Mouse (Mus musculus) MEL (cell line): ENCODE results near the gene Dvl2. TPM values are rescaled to one million over a fixed set of nuclear protein-coding genes. Genes with fewer than 3 reads are reported as not detected.

Experiments
- DNase-seq: peaks from one replicate; pipeline ENCODE4 v3.0.0; 2011; ENCODE audit warnings: low read depth, low spot score
- H3K27ac ChIP-seq: 2 replicates; pipeline ENCODE4 v1.5.1; 2012; ENCODE audit warnings: low read depth, mild to moderate bottlenecking, control low read depth, low read length, moderate library complexity; ENCODE audit not compliant: control insufficient read depth
- H3K27me3 ChIP-seq, 2 experiments: fragments of 150-350 bp in 1 of 2; sonication (generic) in 1 of 2; 2 replicates each; pipeline ENCODE4 v1.6.1; 2012; ENCODE audit warnings: low read length in 2 of 2, mild to moderate bottlenecking in 2 of 2, improper control_type of control experiment in 1 of 2, moderate library complexity in 1 of 2; ENCODE audit not compliant: insufficient read depth in 2 of 2, control insufficient read depth in 1 of 2
- H3K36me3 ChIP-seq, 2 experiments: 2 replicates each; pipeline ENCODE4 v1.6.1; 2012 to 2014; ENCODE audit warnings: low read length in 2 of 2, improper control_type of control experiment in 1 of 2, inconsistent platforms in 1 of 2, mild to moderate bottlenecking in 1 of 2; ENCODE audit not compliant: insufficient read depth in 2 of 2, control insufficient read depth in 1 of 2
- H3K4me1 ChIP-seq, 2 experiments: fragments of 150-350 bp in 1 of 2; sonication (generic) in 1 of 2; 2 replicates each; pipeline ENCODE4 v1.6.1; 2012; ENCODE audit warnings: low read length in 2 of 2, improper control_type of control experiment in 1 of 2, mild to moderate bottlenecking in 1 of 2; ENCODE audit not compliant: insufficient read depth in 2 of 2, control insufficient read depth in 1 of 2
- H3K4me3 ChIP-seq, 2 experiments: fragments of 150-350 bp in 1 of 2; sonication (generic) in 1 of 2; 2 replicates each; pipeline ENCODE4 v1.5.1; 2012; ENCODE audit warnings: low read depth in 2 of 2, low read length in 2 of 2, mild to moderate bottlenecking in 2 of 2, moderate library complexity in 2 of 2, control low read depth in 1 of 2, improper control_type of control experiment in 1 of 2; ENCODE audit not compliant: control insufficient read depth in 1 of 2, insufficient read depth in 1 of 2
- H3K79me2 ChIP-seq: 2 replicates; pipeline ENCODE4 v1.6.1; 2012; ENCODE audit warnings: mild to moderate bottlenecking, low read length, moderate library complexity; ENCODE audit not compliant: control insufficient read depth, poor library complexity, insufficient read depth
- H3K9ac ChIP-seq: 2 replicates; pipeline ENCODE4 v1.6.1; 2012; ENCODE audit warnings: low read depth, mild to moderate bottlenecking, control low read depth, low read length, moderate library complexity; ENCODE audit not compliant: control insufficient read depth, poor library complexity, severe bottlenecking
- H3K9me3 ChIP-seq: fragments of 150-350 bp; sonication (generic); replicated peaks from 2 replicates; pipeline ENCODE4 v1.6.1; 2012; ENCODE audit warnings: mild to moderate bottlenecking, low read length, improper control_type of control experiment, moderate library complexity; ENCODE audit not compliant: insufficient read depth
- E2F4 ChIP-seq: IDR thresholded peaks from 2 replicates; pipeline ENCODE4 v1.6.1; 2011; ENCODE audit warnings: low read depth, low read length, improper control_type of control experiment, borderline replicate concordance
- EP300 ChIP-seq, 2 experiments: IDR thresholded peaks; 2 replicates each; pipeline ENCODE4 v1.6.1; 2011; ENCODE audit warnings: improper control_type of control experiment in 2 of 2, low read length in 2 of 2, low read depth in 1 of 2, mild to moderate bottlenecking in 1 of 2
- GABPA ChIP-seq: IDR thresholded peaks from 2 replicates; pipeline ENCODE4 v1.6.1; 2012; ENCODE audit warnings: low read depth, mild to moderate bottlenecking, inconsistent platforms, low read length, improper control_type of control experiment, moderate library complexity
- HCFC1 ChIP-seq: IDR thresholded peaks from 2 replicates; pipeline ENCODE4 v1.6.1; 2012; ENCODE audit warnings: low read depth, mild to moderate bottlenecking, inconsistent platforms, low read length, improper control_type of control experiment, moderate library complexity
- KAT2A ChIP-seq: conservative IDR thresholded peaks from 2 replicates; pipeline ENCODE4 v1.6.1; 2012; ENCODE audit warnings: low read depth, low read length, improper control_type of control experiment, inconsistent platforms
- MAFK ChIP-seq: IDR thresholded peaks from 2 replicates; pipeline ENCODE4 v1.6.1; 2011; ENCODE audit warnings: low read depth, mild to moderate bottlenecking, low read length, improper control_type of control experiment, borderline replicate concordance
- MAX ChIP-seq: IDR thresholded peaks from 2 replicates; pipeline ENCODE4 v1.6.1; 2011; ENCODE audit warnings: low read length, improper control_type of control experiment
- MAZ ChIP-seq: IDR thresholded peaks from 2 replicates; pipeline ENCODE4 v1.6.1; 2012; ENCODE audit warnings: low read depth, mild to moderate bottlenecking, inconsistent platforms, low read length, improper control_type of control experiment
- MEF2A ChIP-seq: IDR thresholded peaks from 2 replicates; pipeline ENCODE4 v1.6.1; 2014; ENCODE audit warnings: low read depth, mild to moderate bottlenecking, inconsistent platforms, low read length, improper control_type of control experiment; ENCODE audit not compliant: poor library complexity, insufficient replicate concordance, severe bottlenecking; ENCODE audit errors: extremely low read depth
- MXI1 ChIP-seq: IDR thresholded peaks from 2 replicates; pipeline ENCODE4 v1.6.1; 2011; ENCODE audit warnings: mild to moderate bottlenecking, low read depth, low read length, improper control_type of control experiment
- MYB ChIP-seq: IDR thresholded peaks from 2 replicates; pipeline ENCODE4 v1.6.1; 2011; ENCODE audit warnings: mild to moderate bottlenecking, low read depth, low read length, improper control_type of control experiment
- MYC ChIP-seq: IDR thresholded peaks from 2 replicates; pipeline ENCODE4 v1.6.1; 2011; ENCODE audit warnings: low read depth, mild to moderate bottlenecking, low read length, improper control_type of control experiment, moderate library complexity
- NELFE ChIP-seq: IDR thresholded peaks from 2 replicates; pipeline ENCODE4 v1.6.1; 2011; ENCODE audit warnings: low read depth, low read length, improper control_type of control experiment
- POLR2A ChIP-seq, 2 experiments: IDR thresholded peaks; 2 replicates each; pipeline ENCODE4 v1.6.1; 2011 to 2012; ENCODE audit warnings: low read length in 2 of 2, mild to moderate bottlenecking in 2 of 2, control low read depth in 1 of 2, improper control_type of control experiment in 1 of 2, low read depth in 1 of 2, moderate library complexity in 1 of 2; ENCODE audit not compliant: control insufficient read depth in 1 of 2, insufficient read depth in 1 of 2, poor library complexity in 1 of 2
- RAD21 ChIP-seq: IDR thresholded peaks from 2 replicates; pipeline ENCODE4 v1.6.1; 2011; ENCODE audit warnings: mild to moderate bottlenecking, low read depth, low read length, improper control_type of control experiment
- SIN3A ChIP-seq: IDR thresholded peaks from 2 replicates; pipeline ENCODE4 v1.6.1; 2012; ENCODE audit warnings: low read length, improper control_type of control experiment, inconsistent platforms
- TBP ChIP-seq: IDR thresholded peaks from 2 replicates; pipeline ENCODE4 v1.8.0; 2011; ENCODE audit warnings: low read depth, low read length, improper control_type of control experiment
- UBTF ChIP-seq: IDR thresholded peaks from 2 replicates; pipeline ENCODE4 v1.6.1; 2012; ENCODE audit warnings: low read depth, mild to moderate bottlenecking, inconsistent platforms, low read length, improper control_type of control experiment, moderate library complexity, borderline replicate concordance; ENCODE audit not compliant: insufficient read depth
- ZC3H11A ChIP-seq: IDR thresholded peaks from 2 replicates; pipeline ENCODE4 v1.6.1; 2012; ENCODE audit warnings: low read depth, mild to moderate bottlenecking, inconsistent platforms, low read length, improper control_type of control experiment
- ZMIZ1 ChIP-seq: IDR thresholded peaks from 2 replicates; pipeline ENCODE4 v1.6.1; 2012; ENCODE audit warnings: low read depth, mild to moderate bottlenecking, inconsistent platforms, low read length, improper control_type of control experiment, moderate library complexity
- ZNF384 ChIP-seq: IDR thresholded peaks from 2 replicates; pipeline ENCODE4 v1.6.1; 2012; ENCODE audit warnings: low read depth, mild to moderate bottlenecking, inconsistent platforms, low read length, improper control_type of control experiment
- polyA plus RNA-seq, 2 experiments: library from polyadenylated mRNA; stranded (reverse) in 1 of 2; unstranded in 1 of 2; fragments of >175 nt in 1 of 2; fragments of >200 nt in 1 of 2; gene quantifications; 2 replicates each; pipeline versions ENCODE4 v1.2.1 to v1.2.4; 2012; ENCODE audit warnings: low replicate concordance in 2 of 2, low read depth in 1 of 2; ENCODE audit not compliant: insufficient read length in 2 of 2, insufficient read depth in 1 of 2, missing spikeins in 1 of 2
- total RNA-seq: library from RNA; depleted of rRNA; stranded (reverse); fragments of 300-350 nt; gene quantifications from 2 replicates; pipeline ENCODE4 v1.2.3, GENCODE M21; 2012

The Dvl2 gene
- total and polyA plus RNA-seq, 3 experiments, result 38.5 to 40.1 TPM; not detected in 1

DNA sequence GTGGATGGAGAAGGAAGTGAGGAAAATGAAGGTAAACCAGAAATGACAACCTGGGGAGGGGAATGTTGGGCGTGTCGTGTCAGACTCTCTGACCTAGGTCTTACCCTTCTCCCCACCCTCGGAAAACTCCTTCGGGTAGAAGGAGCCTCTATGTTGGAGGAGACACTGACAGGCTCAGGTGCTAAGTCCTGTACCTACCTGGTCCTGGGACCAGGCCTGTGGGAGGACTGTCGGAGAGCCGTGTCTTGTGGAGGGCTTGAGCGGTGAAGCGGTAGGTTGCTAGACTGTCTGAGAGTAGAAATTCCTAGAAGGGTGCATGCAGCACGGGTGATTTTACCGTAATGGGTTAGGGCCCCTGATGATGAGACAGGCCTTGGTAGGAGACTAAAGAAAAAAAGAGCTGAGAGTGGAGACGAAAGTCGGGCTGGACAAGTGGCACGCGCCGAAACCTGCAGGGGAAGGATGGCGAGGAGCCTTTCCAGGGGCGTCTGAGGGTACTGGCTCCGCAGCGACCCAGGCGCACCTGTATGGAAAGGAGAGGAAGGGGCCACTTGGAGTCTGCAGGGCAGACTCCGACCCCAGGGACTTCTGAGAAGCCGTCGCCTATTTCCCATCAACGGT lies 35.6 kb upstream of the Dvl2 start, which contains the start of gene Cldn7:
Cldn7 (plus strand) TSS at position 130 of the 621 bp plus-strand sequence.
- no peak for TF ChIP-seq ZMIZ1
- TF ChIP-seq UBTF, result no peak
- no peak for TF ChIP-seq MAZ
- TF ChIP-seq MEF2A, result no peak
- no peak for TF ChIP-seq TBP
- no peak for TF ChIP-seq EP300 (IDR thresholded peaks at IDR 0.05; ENCODE audit: low read depth in 1 of 2, low read length in 2 of 2)
- no peak for TF ChIP-seq MXI1
- TF ChIP-seq MAFK, result no peak
- no peak for TF ChIP-seq ZNF384
- TF ChIP-seq RAD21, result no peak
- TF ChIP-seq ZC3H11A, result no peak
- TF ChIP-seq E2F4, result no peak
- no peak for TF ChIP-seq SIN3A
- no peak for TF ChIP-seq MAX
- no peak for TF ChIP-seq KAT2A
- TF ChIP-seq GABPA, result no peak
- no peak for TF ChIP-seq POLR2A (IDR thresholded peaks at IDR 0.05; ENCODE audit: control insufficient read depth in 1 of 2, insufficient read depth in 1 of 2, low read depth in 1 of 2, low read length in 2 of 2, poor library complexity in 1 of 2)
- TF ChIP-seq HCFC1, result no peak
- TF ChIP-seq MYC, result no peak
- TF ChIP-seq, all 39 proteins: peak for 0
- H3K4me1 ChIP-seq, result peaks cover 0 to 10% of the 10 kb centered on the region in 2 experiments; a peak in 3 of 4 replicates
- no peaks in the 10 kb centered on the region for H3K79me2 ChIP-seq
- no peak within 1 kb of the TSS for H3K4me3 ChIP-seq
- H3K36me3 ChIP-seq, result peaks cover 3 to 4% of the 10 kb centered on the region in 2 experiments
- H3K9me3 ChIP-seq, result no peaks in the 10 kb centered on the region
- H3K27ac ChIP-seq, result no peak within 1 kb of the TSS
- no peak within 1 kb of the TSS for H3K9ac ChIP-seq
- DNase-seq, result no peak
- no peaks in the 10 kb centered on the region for H3K27me3 ChIP-seq

DNA sequence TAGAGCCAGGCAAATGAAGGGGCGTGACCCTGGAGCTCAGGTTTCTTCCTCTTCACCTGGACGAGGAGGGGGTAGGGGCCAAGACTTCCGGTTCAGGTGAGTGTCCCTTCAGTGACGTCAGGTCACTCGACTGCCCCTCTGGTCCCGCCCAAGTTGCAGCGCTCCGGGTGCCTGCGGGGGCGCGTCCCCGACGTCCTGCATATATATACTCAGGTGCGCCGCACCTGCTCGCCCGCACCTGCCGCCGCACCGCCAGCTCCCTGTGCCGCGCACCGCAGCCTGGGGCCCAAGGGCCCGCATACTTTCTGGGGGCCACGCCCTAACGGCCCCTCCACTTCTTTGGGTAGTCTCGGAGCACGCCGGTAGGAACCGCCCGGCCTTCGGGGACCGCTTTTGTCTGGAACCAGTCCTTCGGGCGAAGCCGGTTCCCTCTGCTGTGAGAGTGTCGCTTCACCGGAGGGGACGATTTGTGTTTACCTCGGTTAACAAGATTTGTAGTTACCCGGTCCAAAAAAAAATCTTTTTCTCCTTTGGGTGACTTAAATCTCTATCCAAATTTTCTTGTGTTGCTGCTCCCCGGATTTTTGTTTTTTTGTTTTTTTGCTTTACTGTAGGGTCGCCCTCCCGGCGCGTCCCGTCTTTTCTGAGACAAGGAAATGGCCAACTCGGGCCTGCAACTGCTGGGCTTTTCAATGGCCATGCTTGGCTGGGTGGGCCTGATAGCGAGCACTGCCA lies 35.0 kb upstream of the Dvl2 start:
- H3K27me3 ChIP-seq, result no peaks in the 10 kb centered on the region
- H3K36me3 ChIP-seq, result peaks cover 4 to 6% of the 10 kb centered on the region in 2 experiments
- TF ChIP-seq NELFE (no peak), MYB (no peak)
- H3K4me1 ChIP-seq, result peaks cover 0 to 10% of the 10 kb centered on the region in 2 experiments; a peak in 3 of 4 replicates
- DNase-seq, result no peak
- H3K27ac ChIP-seq, result no peak overlapping the region
- no peaks in the 10 kb centered on the region for H3K79me2 ChIP-seq
- no peak overlapping the region for H3K4me3 ChIP-seq
- no peaks in the 10 kb centered on the region for H3K9me3 ChIP-seq
- no peak overlapping the region for H3K9ac ChIP-seq
